Mouse (Mus musculus) bone marrow, adult 2 months (tissue): ENCODE data around the gene Atxn7l1.

ENCODE experiments used
- CTCF ChIP-seq: fragments of 200-500 bp; IDR thresholded peaks from 2 replicates; pipeline ENCODE4 v1.5.1; 2011; ENCODE audit warnings: low read length, control low read depth; ENCODE audit not compliant: control insufficient read depth, insufficient read depth
- POLR2A ChIP-seq: fragments of 200-500 bp; IDR thresholded peaks from 2 replicates; pipeline ENCODE4 v1.6.1; 2011; ENCODE audit warnings: low read depth, mild to moderate bottlenecking, control low read depth, low read length, borderline replicate concordance; ENCODE audit not compliant: control insufficient read depth

- no peak for TF ChIP-seq CTCF
- no peak for TF ChIP-seq POLR2A
Measured at GRCm38 (mm10) chr12:33174171-33174570, 26.7 kb downstream of the Atxn7l1 start.
